Mouse (Mus musculus): ENCODE measurements at regions not wholly inside any gene's neighbourhood (a gene's known extent, or its start where the extent isn't known, plus 50 kb on each side); places are given as distances from the start of the nearest gene placed in this dataset.

DNA sequence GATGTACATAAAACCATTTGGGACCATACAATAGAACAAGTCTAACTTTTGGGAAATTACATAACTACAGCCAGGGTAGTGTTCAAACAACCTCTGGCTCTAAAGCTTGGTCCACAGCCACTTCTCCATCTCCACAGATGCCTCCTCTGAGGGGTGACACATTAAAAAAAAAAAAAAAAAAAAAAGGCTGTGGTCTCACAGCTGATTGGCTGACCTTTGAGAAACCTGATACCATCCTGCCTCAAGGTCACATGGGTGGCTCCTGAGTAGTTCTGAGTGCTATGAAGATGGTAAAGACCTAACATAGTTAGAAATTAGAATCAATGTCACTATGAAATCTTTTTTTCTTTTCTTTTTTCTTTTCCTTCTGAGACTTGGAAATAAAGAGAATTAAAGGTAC, 102.4 kb downstream of the Tmem182 start:
- ATAC-seq (ENCODE audit: insufficient number of reproducible peaks, low FRiP score, low TSS enrichment): no peak

DNA sequence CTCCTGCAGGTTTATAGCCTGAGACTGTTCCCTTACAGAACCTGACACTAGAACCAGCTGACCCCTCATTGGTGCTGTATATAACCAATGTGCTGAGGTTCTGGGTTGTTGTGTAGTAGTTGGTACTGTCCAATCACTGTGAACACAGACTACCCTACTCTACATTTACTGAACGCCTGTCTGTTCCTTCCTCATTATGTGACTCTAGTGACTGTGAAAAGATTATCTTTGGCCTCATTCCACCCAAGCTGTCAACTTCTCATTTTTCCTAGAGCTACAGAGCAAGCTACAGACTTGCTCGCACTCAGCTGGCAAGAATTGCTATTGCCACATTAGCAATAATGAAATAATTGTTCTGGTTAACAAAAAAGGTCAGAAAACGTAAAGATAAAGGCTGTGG, 108.2 kb downstream of the Tmem182 start:
- ATAC-seq (ENCODE audit: insufficient number of reproducible peaks, low FRiP score, low TSS enrichment): no peak

DNA sequence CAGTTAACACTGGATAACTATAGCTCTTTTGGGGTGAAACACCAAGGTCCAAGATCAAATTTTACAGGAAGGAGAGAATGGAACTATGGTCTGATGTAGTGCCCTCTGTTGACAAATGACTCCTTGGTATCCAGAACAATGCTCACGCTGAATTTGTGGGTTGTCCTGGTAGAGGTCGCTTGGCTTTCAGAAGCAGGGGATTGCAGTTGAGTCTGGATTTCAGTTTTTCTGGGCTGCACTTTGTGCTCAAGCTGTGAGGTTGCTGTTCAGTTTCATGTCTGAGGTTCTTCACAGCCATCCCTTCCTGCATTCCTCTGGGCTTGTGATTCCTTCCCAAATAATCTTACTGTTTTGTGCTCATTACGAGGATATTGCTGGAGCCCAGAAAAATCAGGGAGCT, 118.9 kb downstream of the Tmem182 start:
- ATAC-seq (ENCODE audit: insufficient number of reproducible peaks, low FRiP score, low TSS enrichment): no peak

DNA sequence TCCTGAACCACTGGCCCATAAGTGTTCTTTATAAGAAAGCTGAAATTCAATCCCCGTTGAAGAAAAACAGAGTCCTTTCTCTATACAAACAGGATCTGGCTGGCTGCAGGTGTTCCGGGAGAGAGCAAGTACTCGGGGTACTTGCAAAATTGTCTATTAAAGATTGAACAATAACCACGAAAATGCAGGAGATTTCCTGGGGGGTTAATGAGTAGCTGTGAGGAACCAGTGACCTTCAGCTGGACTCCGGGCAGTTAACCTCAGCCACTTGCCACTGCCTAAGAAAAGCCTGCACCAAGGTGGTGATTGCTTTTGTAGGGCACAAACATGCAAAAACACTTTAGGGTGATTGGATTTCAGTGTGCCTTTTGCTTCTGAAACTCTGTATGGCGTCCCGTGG, 119.4 kb downstream of the Tmem182 start:
- ATAC-seq (ENCODE audit: insufficient number of reproducible peaks, low FRiP score, low TSS enrichment): no peak

DNA sequence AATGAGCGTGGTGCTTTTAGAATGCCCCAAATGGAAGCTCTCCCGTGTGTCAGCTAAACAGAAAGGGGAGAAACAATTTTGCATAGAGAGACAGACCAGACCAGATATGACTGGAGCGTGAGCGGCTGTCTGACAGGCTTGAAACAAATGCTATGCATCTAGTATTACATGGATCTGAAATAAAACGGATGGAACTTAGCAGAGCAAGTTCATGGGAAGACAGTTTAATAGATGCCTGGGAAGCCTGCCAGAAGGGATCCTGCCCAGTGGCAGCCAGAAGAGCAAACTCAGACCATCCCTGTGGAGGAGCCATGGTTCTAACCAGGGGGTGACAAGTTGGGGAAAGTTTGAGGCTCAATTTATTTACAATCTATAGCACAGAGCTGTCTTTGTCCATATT, 126.0 kb downstream of the Tmem182 start:
- ATAC-seq (ENCODE audit: insufficient number of reproducible peaks, low FRiP score, low TSS enrichment): no peak

DNA sequence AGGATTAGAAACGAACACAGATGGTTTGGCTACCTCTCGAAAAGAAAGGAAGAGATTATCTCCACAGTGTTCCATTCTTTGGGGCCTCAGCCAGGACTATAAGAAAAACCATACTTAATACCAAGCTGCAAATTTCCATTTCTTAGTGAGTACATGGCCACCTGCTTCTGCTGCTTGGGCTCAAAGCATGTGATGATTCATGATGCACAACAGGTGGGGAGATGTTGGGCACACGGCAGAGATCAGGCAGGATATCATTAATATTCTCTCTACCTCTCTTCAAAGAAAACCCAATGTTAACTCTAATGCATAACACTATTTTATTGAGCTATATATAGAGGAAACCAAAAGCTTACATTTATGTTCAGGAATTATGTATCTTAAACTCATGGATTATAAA, 131.3 kb downstream of the Tmem182 start:
- ATAC-seq (ENCODE audit: insufficient number of reproducible peaks, low FRiP score, low TSS enrichment): no peak

DNA sequence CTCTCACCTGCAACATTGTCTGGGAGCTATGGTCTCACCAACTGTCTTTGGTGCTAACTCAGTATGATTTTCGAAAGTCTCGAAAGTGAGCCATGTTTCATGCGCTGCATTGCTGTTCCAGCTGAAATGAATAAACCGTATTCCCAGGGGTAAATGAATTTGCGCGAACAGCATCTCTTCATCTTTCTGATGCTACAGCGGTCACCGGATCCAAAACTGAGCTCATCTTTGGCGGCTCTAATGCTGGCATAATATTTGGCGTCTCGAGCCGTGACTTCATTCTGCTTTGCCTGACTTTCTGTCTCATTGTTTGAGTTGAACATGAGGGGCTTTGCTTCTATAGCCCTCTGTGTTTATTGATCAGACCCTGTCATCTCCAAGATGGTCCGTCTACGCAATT, 137.3 kb downstream of the Tmem182 start:
- ATAC-seq (ENCODE audit: insufficient number of reproducible peaks, low FRiP score, low TSS enrichment): no peak

DNA sequence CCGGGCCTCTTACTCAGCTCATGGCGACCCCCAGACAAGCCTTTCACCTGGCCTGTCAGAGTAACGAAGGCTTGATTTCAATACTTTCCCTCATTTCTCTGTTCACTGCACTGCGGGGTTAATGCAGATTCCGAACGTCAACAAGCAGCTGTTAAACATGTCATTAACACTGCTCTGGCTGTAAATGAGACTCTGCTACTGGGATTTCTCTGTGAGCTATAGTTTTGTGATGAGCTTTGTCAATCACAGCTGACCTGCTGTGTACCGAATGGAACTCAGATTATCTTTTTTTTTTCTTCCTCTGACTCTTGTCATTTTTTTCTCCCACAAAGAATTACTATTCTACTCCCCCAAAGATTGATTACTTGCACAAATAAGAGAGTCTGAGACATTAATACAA, 137.8 kb downstream of the Tmem182 start:
- no peak for ATAC-seq (ENCODE audit: insufficient number of reproducible peaks, low FRiP score, low TSS enrichment)

DNA sequence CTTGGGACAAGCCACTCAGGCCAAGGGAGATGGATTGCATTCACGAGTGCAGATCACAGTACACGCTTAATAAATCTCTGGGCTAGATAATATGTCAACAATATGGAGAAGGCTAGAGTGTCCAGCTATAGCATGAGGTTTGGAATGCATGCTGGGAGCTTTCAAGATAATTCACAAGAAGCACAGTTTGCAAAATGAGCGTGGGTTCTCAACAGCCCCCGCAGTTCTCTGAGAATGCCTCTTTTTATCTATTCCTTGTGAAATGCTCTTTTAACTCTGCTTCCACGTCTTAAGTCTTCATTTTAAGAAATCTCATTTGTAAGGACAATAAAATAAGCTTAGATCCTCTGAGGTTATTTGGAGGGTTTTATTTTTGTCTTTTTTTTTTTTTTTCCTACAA, 145.2 kb downstream of the Tmem182 start:
- no peak for ATAC-seq (ENCODE audit: insufficient number of reproducible peaks, low FRiP score, low TSS enrichment)

DNA sequence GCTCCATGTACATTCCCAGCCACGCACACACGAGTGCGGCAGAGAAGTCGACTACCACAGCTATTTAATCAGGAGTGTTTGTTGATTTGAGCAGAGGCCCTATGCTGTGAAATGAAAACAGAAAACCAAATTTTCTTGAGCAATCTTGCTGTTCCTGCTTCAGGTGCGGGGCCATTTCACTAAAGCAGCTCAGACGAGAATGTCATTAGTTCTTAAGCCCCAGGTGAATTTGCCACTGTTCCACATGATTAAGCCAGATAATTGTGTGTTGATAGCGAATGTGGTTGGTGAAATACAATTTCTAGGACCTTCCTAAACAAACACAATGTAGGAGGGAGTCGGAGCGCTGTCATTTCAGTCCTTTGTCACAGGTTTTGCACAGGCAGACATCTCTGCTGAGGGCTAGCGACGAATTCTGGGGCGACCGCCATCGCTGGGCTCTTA, 149.3 kb downstream of the Tmem182 start:
- ATAC-seq (ENCODE audit: insufficient number of reproducible peaks, low FRiP score, low TSS enrichment): no peak

DNA sequence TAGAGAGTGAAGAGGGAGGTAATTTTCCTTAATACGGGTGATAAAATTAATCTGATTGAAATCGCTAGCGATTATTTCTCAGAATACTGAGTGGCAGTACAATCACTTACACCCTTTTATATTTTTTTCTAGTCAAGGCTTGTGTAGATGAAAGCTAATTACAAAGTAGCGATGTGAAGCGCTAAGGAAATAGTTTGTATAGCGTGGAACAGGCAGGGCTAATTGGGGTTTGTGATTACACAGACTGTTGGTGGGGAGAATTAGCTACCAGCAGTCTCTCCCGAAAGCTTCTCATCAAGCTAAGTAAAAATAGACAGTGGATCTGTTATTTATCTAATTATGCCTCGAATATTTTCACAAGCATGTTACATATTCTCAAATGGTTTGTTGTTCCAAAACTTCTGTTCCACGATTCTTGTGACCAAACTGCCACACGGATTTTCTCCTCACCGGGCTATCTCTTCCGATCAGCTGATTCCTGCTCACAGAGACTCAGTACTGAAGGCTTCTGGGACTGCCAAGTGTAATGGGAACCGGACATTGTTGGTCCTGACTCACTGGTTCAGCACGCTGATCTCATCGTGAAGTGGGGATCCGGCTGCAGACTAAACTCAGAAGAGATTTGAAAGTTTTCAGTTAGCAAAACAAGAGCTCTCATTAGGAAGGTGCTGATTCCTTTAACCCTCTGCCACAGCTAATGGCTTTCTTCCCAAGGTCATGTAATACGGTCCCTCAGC, 162.5 kb downstream of the Tmem182 start:
- ATAC-seq (ENCODE audit: insufficient number of reproducible peaks, low FRiP score, low TSS enrichment): no peak

DNA sequence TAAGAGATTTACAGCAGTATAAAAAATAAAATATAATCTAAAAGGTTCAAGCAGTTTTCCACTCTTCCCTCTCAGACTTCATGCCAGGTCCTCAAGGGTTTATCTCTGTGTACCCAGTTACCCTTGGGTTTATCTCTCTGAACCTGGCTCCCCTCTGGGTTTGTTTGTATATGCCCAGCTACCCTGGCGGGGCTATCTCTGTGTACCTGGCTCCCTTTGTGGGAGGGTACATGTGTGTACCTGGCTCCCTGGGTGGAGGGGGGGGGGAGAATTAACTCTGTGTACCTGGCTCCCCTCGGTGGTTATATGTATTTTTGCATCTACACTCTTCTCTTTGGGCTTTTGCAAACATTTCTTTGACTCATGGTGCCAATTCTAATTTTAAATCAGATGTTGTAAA, 178.4 kb downstream of the Tmem182 start:
- no peak for ATAC-seq (ENCODE audit: insufficient number of reproducible peaks, low FRiP score, low TSS enrichment)

DNA sequence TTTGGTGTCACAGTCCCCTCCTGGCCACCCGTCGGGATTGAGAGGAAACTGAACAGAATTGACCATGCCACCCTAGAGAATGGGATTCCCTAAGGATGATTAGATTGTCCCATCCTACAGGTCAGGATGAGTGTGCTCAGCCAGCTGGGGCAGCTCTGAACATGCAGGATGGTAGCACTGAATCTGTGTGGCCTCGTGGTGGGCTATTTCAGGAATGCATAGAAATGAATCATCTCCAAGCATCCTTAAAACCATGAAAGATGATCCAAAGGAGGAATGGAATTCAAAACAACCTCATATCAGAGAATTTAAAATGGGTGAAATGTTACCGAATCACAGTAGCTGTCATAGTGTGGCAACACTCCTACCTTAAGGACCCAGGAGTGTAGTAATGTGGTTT, 187.9 kb downstream of the Tmem182 start:
- ATAC-seq (ENCODE audit: insufficient number of reproducible peaks, low FRiP score, low TSS enrichment): no peak

DNA sequence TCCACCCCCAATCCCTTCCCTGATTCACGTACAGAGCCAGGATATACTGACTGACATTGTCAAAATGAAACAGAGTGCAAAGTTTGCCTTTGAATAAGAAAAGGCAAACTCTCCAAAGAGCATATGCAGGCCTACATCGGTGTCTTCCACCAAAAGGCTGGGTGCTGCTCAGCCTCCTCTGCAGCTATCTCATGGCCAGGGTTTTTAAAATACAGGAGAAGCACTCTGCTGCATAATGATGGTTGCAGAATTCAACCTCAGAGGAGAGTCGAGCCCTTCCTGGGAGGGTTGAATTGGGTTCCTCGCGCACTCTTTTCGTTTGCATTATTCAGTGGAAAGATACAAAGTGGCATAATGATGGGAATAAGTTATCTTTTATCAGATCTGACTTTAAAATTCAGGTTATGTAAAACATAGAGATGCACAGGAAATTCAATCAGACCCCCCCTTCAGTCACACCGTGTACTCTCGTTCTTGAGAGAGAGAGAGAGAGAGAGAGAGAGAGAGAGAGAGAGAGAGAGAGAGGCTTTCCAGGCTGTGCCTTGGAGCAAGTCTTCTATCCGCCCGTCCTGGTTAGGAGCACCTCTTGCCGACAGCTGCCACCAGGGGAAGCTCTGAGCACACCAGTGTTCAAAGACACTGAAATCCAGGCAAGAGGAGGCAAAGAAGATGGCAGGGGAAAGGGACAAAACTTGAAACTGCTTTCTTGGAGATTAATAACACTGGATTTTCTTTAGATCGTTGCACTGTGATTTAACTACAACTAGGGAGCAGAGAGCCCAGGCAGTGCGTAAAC, 196.0 kb downstream of the Tmem182 start:
- no peak for ATAC-seq (ENCODE audit: insufficient number of reproducible peaks, low FRiP score, low TSS enrichment)

DNA sequence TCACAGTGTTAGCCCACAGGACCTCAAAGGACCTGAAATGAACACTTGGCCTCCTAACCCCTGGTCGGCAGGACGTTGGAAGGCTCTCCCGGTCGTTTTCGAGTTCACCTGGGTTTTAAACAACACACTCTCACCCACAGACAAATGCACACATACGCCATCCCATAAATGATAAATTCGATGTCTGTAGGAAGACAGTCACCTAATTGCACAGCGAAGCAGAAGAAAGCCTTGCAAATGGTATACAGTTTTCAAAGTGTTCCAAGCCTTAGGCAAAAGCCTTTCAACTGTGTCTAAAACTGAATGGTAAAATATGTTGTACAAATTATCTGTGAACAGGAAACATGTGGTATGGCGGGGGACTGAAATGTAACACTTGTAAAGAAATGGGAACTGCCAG, 196.6 kb downstream of the Tmem182 start:
- no peak for ATAC-seq (ENCODE audit: insufficient number of reproducible peaks, low FRiP score, low TSS enrichment)

DNA sequence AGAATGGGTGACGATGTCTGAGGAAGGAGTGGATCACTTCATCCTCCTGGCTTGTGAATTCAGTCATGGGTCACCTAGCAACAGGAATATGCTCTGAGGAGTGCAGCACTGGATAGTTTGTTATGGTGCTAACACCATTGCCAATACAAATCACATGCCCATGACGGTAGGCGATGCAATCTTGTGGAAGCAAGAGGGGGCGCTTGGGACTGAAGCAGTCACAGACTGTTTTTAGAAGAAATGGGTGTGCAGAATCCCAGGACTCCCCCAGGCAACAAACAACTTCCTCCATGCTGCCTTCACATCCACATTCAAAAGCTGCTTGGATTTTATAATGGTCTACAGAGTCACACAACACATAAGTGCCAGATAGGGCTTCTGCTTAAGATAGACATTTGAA, 221.5 kb downstream of the Tmem182 start:
- ATAC-seq (ENCODE audit: insufficient number of reproducible peaks, low FRiP score, low TSS enrichment): no peak

DNA sequence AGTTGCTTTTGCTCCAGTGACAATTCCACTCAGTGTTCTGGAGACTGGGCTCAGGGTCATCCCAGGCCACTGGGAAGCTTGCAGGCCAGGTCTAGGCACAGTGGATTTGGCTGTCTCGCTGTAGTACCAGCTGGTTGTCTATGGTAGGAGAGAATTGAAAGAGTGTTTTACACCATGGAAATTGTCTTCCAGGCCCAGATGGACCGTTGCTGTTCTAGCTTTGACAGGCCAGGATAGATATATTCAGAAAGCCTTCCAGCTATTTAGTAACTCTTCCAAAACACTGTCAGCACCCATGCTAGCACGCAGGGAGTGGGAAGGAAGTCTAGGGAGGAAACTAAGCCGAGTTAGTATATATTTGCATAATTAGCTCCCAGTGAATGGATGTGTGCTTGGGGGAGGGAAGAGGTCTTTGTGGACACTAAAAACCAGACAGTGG, 222.2 kb downstream of the Tmem182 start:
- ATAC-seq (ENCODE audit: insufficient number of reproducible peaks, low FRiP score, low TSS enrichment): no peak

DNA sequence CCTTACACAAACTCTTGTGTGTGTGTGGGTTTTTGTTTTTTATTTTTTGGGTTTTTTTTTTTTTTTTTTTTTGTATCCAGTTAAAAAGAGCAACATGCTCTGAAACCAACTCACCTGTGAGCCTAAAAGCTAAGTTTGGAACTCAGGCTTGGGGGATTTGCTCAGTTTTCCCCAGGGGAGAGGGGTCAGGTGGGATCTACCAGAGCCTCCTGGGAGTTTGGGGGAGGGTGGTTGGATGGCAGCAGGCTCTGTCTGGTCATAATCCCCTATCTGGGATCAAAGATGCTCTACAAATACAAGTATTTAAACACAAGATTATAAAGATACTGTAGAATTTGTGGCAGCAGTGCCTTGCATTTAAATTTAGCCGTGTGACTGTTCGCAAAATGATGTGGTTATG, 222.6 kb downstream of the Tmem182 start:
- no peak for ATAC-seq (ENCODE audit: insufficient number of reproducible peaks, low FRiP score, low TSS enrichment)

DNA sequence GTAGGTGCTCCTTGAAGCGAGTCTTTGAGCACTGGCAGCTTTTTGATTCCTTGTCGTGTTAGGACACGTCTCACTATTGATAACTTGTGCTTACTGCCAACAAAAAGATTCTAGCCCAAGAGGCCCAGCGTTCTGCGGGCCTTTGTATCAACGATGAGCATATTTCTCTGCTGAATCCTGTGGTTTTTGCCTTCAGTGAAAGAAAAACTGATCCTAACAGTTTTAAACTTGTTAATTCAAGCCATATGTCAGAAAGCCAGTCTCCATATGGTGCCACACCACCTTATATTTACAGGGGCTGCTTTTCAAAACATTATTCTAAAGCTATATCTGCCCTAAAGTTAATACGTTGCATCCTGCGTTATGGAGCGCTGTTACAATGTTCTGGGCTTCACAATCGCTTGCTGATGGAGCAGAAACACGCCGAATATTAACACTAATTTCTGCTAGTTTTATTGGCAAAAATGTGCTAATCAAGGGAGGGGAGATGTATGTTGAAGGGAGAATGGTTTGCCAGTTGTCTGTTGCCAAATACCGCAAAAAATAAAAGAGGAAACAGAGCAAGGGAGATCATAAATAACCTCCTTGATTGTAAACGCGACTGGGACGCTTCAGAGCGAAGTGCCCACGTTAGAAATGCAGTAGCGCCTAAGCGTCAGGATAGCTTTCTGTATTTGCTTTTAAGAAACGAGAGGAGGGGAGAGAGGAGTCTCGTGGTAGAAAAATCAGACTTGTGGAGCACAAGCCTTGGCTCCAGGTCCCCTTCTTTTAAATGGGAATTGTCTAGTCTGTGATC, 229.9 kb downstream of the Tmem182 start:
- no peak for ATAC-seq (ENCODE audit: insufficient number of reproducible peaks, low FRiP score, low TSS enrichment)

DNA sequence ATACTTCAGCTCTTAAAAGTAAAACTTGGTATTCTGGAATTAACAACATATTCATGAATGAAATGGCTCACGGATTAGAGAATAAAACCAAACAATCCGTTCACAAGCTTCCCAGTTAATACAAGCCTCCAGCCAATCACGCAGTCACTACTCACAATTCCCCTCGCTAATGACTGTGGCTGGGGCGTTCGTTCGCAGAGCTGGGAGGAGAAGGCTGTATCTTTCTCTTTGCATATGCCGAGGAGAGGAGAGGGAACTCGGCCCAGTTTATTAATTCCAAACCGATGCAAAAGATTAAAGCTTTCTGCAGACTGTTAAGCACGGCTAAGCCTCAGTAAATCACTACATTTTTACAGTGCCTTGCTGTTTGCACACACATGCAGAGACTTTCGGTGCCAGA, 231.5 kb downstream of the Tmem182 start:
- ATAC-seq (ENCODE audit: insufficient number of reproducible peaks, low FRiP score, low TSS enrichment): no peak

DNA sequence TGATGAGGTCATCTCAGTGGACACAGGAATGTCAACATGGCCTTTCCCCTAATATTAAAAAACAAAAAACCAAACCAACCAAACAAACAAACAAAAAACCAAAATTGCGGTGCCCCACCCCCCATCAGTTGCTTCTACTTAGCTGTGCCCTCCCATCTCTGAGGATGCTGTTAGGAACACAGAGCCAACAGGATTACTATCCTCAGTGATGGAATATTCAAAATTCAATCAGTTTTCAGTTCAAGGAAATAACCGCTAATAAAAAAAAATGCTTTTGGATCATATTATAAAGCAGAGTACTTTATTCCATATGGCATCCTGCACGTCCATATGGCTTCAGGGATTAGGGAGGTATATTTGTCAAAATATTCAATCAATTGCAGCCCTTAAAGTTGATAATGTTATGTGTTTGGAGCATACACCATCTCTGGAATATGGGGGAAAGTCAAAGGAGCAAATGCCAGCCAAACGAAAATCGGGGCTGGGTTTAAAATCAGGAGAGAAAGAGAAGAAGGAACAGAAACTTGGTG, 249.1 kb downstream of the Tmem182 start:
- ATAC-seq (ENCODE audit: insufficient number of reproducible peaks, low FRiP score, low TSS enrichment): no peak
